Mouse (Mus musculus) MEL (cell line): ENCODE data around the gene Bub1b. TPM values are rescaled to one million over a fixed set of nuclear protein-coding genes. Genes with fewer than 3 reads are reported as not detected.

Experiments
- DNase-seq: peaks from one replicate; pipeline ENCODE4 v3.0.0; 2011; ENCODE audit warnings: low read depth, low spot score
- H3K27ac ChIP-seq: 2 replicates; pipeline ENCODE4 v1.5.1; 2012; ENCODE audit warnings: low read depth, mild to moderate bottlenecking, control low read depth, low read length, moderate library complexity; ENCODE audit not compliant: control insufficient read depth
- H3K27me3 ChIP-seq, 2 experiments: fragments of 150-350 bp in 1 of 2; sonication (generic) in 1 of 2; 2 replicates each; pipeline ENCODE4 v1.6.1; 2012; ENCODE audit warnings: low read length in 2 of 2, mild to moderate bottlenecking in 2 of 2, improper control_type of control experiment in 1 of 2, moderate library complexity in 1 of 2; ENCODE audit not compliant: insufficient read depth in 2 of 2, control insufficient read depth in 1 of 2
- H3K36me3 ChIP-seq, 2 experiments: 2 replicates each; pipeline ENCODE4 v1.6.1; 2012 to 2014; ENCODE audit warnings: low read length in 2 of 2, improper control_type of control experiment in 1 of 2, inconsistent platforms in 1 of 2, mild to moderate bottlenecking in 1 of 2; ENCODE audit not compliant: insufficient read depth in 2 of 2, control insufficient read depth in 1 of 2
- H3K4me1 ChIP-seq, 2 experiments: fragments of 150-350 bp in 1 of 2; sonication (generic) in 1 of 2; 2 replicates each; pipeline ENCODE4 v1.6.1; 2012; ENCODE audit warnings: low read length in 2 of 2, improper control_type of control experiment in 1 of 2, mild to moderate bottlenecking in 1 of 2; ENCODE audit not compliant: insufficient read depth in 2 of 2, control insufficient read depth in 1 of 2
- H3K4me3 ChIP-seq, 2 experiments: fragments of 150-350 bp in 1 of 2; sonication (generic) in 1 of 2; 2 replicates each; pipeline ENCODE4 v1.5.1; 2012; ENCODE audit warnings: low read depth in 2 of 2, low read length in 2 of 2, mild to moderate bottlenecking in 2 of 2, moderate library complexity in 2 of 2, control low read depth in 1 of 2, improper control_type of control experiment in 1 of 2; ENCODE audit not compliant: control insufficient read depth in 1 of 2, insufficient read depth in 1 of 2
- H3K79me2 ChIP-seq: 2 replicates; pipeline ENCODE4 v1.6.1; 2012; ENCODE audit warnings: mild to moderate bottlenecking, low read length, moderate library complexity; ENCODE audit not compliant: control insufficient read depth, poor library complexity, insufficient read depth
- H3K9ac ChIP-seq: 2 replicates; pipeline ENCODE4 v1.6.1; 2012; ENCODE audit warnings: low read depth, mild to moderate bottlenecking, control low read depth, low read length, moderate library complexity; ENCODE audit not compliant: control insufficient read depth, poor library complexity, severe bottlenecking
- H3K9me3 ChIP-seq: fragments of 150-350 bp; sonication (generic); replicated peaks from 2 replicates; pipeline ENCODE4 v1.6.1; 2012; ENCODE audit warnings: mild to moderate bottlenecking, low read length, improper control_type of control experiment, moderate library complexity; ENCODE audit not compliant: insufficient read depth
- CHD1 ChIP-seq: IDR thresholded peaks from 2 replicates; pipeline ENCODE4 v1.6.1; 2012; ENCODE audit warnings: low read depth, mild to moderate bottlenecking, inconsistent platforms, low read length, improper control_type of control experiment
- CHD2 ChIP-seq: IDR thresholded peaks from 2 replicates; pipeline ENCODE4 v1.6.1; 2011; ENCODE audit warnings: low read length, improper control_type of control experiment
- ELF1 ChIP-seq: IDR thresholded peaks from 2 replicates; pipeline ENCODE4 v1.6.1; 2014; ENCODE audit warnings: low read depth, mild to moderate bottlenecking, inconsistent platforms, low read length, improper control_type of control experiment, moderate library complexity
- EP300 ChIP-seq, 2 experiments: IDR thresholded peaks; 2 replicates each; pipeline ENCODE4 v1.6.1; 2011; ENCODE audit warnings: improper control_type of control experiment in 2 of 2, low read length in 2 of 2, low read depth in 1 of 2, mild to moderate bottlenecking in 1 of 2
- ETS1 ChIP-seq: IDR thresholded peaks from 2 replicates; pipeline ENCODE4 v1.6.1; 2012; ENCODE audit warnings: low read depth, mild to moderate bottlenecking, inconsistent platforms, low read length, improper control_type of control experiment, moderate library complexity
- GATA1 ChIP-seq: IDR thresholded peaks from 2 replicates; pipeline ENCODE4 v1.6.1; 2011; ENCODE audit warnings: low read depth, low read length, improper control_type of control experiment
- MAX ChIP-seq: IDR thresholded peaks from 2 replicates; pipeline ENCODE4 v1.6.1; 2011; ENCODE audit warnings: low read length, improper control_type of control experiment
- MAZ ChIP-seq: IDR thresholded peaks from 2 replicates; pipeline ENCODE4 v1.6.1; 2012; ENCODE audit warnings: low read depth, mild to moderate bottlenecking, inconsistent platforms, low read length, improper control_type of control experiment
- MEF2A ChIP-seq: IDR thresholded peaks from 2 replicates; pipeline ENCODE4 v1.6.1; 2014; ENCODE audit warnings: low read depth, mild to moderate bottlenecking, inconsistent platforms, low read length, improper control_type of control experiment; ENCODE audit not compliant: poor library complexity, insufficient replicate concordance, severe bottlenecking; ENCODE audit errors: extremely low read depth
- MXI1 ChIP-seq: IDR thresholded peaks from 2 replicates; pipeline ENCODE4 v1.6.1; 2011; ENCODE audit warnings: mild to moderate bottlenecking, low read depth, low read length, improper control_type of control experiment
- MYB ChIP-seq: IDR thresholded peaks from 2 replicates; pipeline ENCODE4 v1.6.1; 2011; ENCODE audit warnings: mild to moderate bottlenecking, low read depth, low read length, improper control_type of control experiment
- MYC ChIP-seq: IDR thresholded peaks from 2 replicates; pipeline ENCODE4 v1.6.1; 2011; ENCODE audit warnings: low read depth, mild to moderate bottlenecking, low read length, improper control_type of control experiment, moderate library complexity
- NELFE ChIP-seq: IDR thresholded peaks from 2 replicates; pipeline ENCODE4 v1.6.1; 2011; ENCODE audit warnings: low read depth, low read length, improper control_type of control experiment
- NRF1 ChIP-seq: IDR thresholded peaks from 2 replicates; pipeline ENCODE4 v1.6.1; 2014; ENCODE audit warnings: low read depth, mild to moderate bottlenecking, inconsistent platforms, low read length, improper control_type of control experiment, moderate library complexity; ENCODE audit not compliant: poor library complexity, insufficient read depth, severe bottlenecking
- POLR2A ChIP-seq, 2 experiments: IDR thresholded peaks; 2 replicates each; pipeline ENCODE4 v1.6.1; 2011 to 2012; ENCODE audit warnings: low read length in 2 of 2, mild to moderate bottlenecking in 2 of 2, control low read depth in 1 of 2, improper control_type of control experiment in 1 of 2, low read depth in 1 of 2, moderate library complexity in 1 of 2; ENCODE audit not compliant: control insufficient read depth in 1 of 2, insufficient read depth in 1 of 2, poor library complexity in 1 of 2
- POLR2AphosphoS2 ChIP-seq: IDR thresholded peaks from 2 replicates; pipeline ENCODE4 v1.6.1; 2011; ENCODE audit warnings: low read length, improper control_type of control experiment
- RAD21 ChIP-seq: IDR thresholded peaks from 2 replicates; pipeline ENCODE4 v1.6.1; 2011; ENCODE audit warnings: mild to moderate bottlenecking, low read depth, low read length, improper control_type of control experiment
- RCOR1 ChIP-seq: IDR thresholded peaks from 2 replicates; pipeline ENCODE4 v1.6.1; 2012; ENCODE audit warnings: low read depth, mild to moderate bottlenecking, inconsistent platforms, low read length, improper control_type of control experiment
- SIN3A ChIP-seq: IDR thresholded peaks from 2 replicates; pipeline ENCODE4 v1.6.1; 2012; ENCODE audit warnings: low read length, improper control_type of control experiment, inconsistent platforms
- SMC3 ChIP-seq: IDR thresholded peaks from 2 replicates; pipeline ENCODE4 v1.6.1; 2011; ENCODE audit warnings: low read depth, low read length, improper control_type of control experiment
- TAL1 ChIP-seq: IDR thresholded peaks from 2 replicates; pipeline ENCODE4 v1.6.1; 2012; ENCODE audit warnings: mild to moderate bottlenecking, inconsistent platforms, low read length, moderate library complexity, mixed read lengths
- TBP ChIP-seq: IDR thresholded peaks from 2 replicates; pipeline ENCODE4 v1.8.0; 2011; ENCODE audit warnings: low read depth, low read length, improper control_type of control experiment
- TCF12 ChIP-seq: IDR thresholded peaks from 2 replicates; pipeline ENCODE4 v1.6.1; 2014; ENCODE audit warnings: low read depth, mild to moderate bottlenecking, inconsistent platforms, low read length, improper control_type of control experiment, moderate library complexity
- UBTF ChIP-seq: IDR thresholded peaks from 2 replicates; pipeline ENCODE4 v1.6.1; 2012; ENCODE audit warnings: low read depth, mild to moderate bottlenecking, inconsistent platforms, low read length, improper control_type of control experiment, moderate library complexity, borderline replicate concordance; ENCODE audit not compliant: insufficient read depth
- USF1 ChIP-seq: IDR thresholded peaks from 2 replicates; pipeline ENCODE4 v1.6.1; 2014; ENCODE audit warnings: low read depth, mild to moderate bottlenecking, inconsistent platforms, low read length, improper control_type of control experiment, moderate library complexity
- USF2 ChIP-seq, 2 experiments: IDR thresholded peaks; 2 replicates each; pipeline ENCODE4 v1.6.1; 2011 to 2012; ENCODE audit warnings: improper control_type of control experiment in 2 of 2, low read length in 2 of 2, borderline replicate concordance in 1 of 2, inconsistent platforms in 1 of 2, low read depth in 1 of 2, mild to moderate bottlenecking in 1 of 2; ENCODE audit not compliant: insufficient read depth in 1 of 2
- ZC3H11A ChIP-seq: IDR thresholded peaks from 2 replicates; pipeline ENCODE4 v1.6.1; 2012; ENCODE audit warnings: low read depth, mild to moderate bottlenecking, inconsistent platforms, low read length, improper control_type of control experiment
- ZKSCAN1 ChIP-seq: IDR thresholded peaks from 2 replicates; pipeline ENCODE4 v1.6.1; 2012; ENCODE audit warnings: low read depth, mild to moderate bottlenecking, inconsistent platforms, low read length, improper control_type of control experiment, moderate library complexity
- ZMIZ1 ChIP-seq: IDR thresholded peaks from 2 replicates; pipeline ENCODE4 v1.6.1; 2012; ENCODE audit warnings: low read depth, mild to moderate bottlenecking, inconsistent platforms, low read length, improper control_type of control experiment, moderate library complexity
- ZNF384 ChIP-seq: IDR thresholded peaks from 2 replicates; pipeline ENCODE4 v1.6.1; 2012; ENCODE audit warnings: low read depth, mild to moderate bottlenecking, inconsistent platforms, low read length, improper control_type of control experiment
- polyA plus RNA-seq, 2 experiments: library from polyadenylated mRNA; stranded (reverse) in 1 of 2; unstranded in 1 of 2; fragments of >175 nt in 1 of 2; fragments of >200 nt in 1 of 2; gene quantifications; 2 replicates each; pipeline versions ENCODE4 v1.2.1 to v1.2.4; 2012; ENCODE audit warnings: low replicate concordance in 2 of 2, low read depth in 1 of 2; ENCODE audit not compliant: insufficient read length in 2 of 2, insufficient read depth in 1 of 2, missing spikeins in 1 of 2
- total RNA-seq: library from RNA; depleted of rRNA; stranded (reverse); fragments of 300-350 nt; gene quantifications from 2 replicates; pipeline ENCODE4 v1.2.3, GENCODE M21; 2012

Gene Bub1b
- total and polyA plus RNA-seq, 3 experiments = 87.5 to 120 TPM; not detected in 1

DNA sequence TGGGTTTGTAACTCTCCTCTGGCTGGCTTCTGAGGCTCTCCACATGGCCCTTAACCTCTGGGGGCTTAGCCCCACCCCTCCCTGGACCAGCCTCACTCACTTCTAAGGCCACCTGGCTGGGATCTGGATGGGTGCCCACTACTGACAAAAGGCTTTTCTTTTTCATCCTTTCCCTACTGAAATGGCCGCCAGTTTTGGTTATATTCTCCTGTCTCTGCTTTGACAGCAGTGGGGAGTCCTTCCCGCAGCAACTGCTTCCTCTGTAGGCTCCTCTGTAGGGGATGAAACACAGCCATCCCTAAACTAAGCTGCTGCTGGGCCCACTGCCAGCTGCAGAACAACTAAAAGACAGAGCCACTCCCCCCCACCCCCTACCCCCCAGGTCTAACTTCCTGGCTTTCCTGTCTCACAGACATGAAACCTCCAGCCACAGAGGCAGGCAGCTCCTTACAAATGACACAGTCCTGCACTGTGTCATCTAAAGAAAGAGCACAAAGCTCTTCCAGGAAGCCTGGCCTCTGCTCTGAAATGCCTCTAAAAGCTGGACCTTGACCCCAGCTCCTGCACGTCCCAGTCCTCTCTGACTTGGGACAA, 58.8 kb downstream of the Bub1b start:
- TF ChIP-seq MAZ (peak; percentile 22; the same call in 1 of the 2 replicates), SIN3A (0 out of 2 replicates have a peak, but pooled peaks have one; percentile 25), ZKSCAN1 (no peak)
- Histone ChIP-seq H3K4me3 (no peak overlapping the region), H3K27me3 (no peaks in the 10 kb centered on the region), H3K36me3 (peaks cover 0 to 24% of the 10 kb centered on the region in 2 experiments; a peak in 2 of 4 replicates), H3K9me3 (no peaks in the 10 kb centered on the region), H3K9ac (peak overlapping the region; percentile 32), H3K4me1 (peaks cover 12 to 32% of the 10 kb centered on the region in 2 experiments), H3K27ac (peak overlapping the region; percentile 37), H3K79me2 (no peaks in the 10 kb centered on the region)
- DNase-seq = peak; percentile 62

DNA sequence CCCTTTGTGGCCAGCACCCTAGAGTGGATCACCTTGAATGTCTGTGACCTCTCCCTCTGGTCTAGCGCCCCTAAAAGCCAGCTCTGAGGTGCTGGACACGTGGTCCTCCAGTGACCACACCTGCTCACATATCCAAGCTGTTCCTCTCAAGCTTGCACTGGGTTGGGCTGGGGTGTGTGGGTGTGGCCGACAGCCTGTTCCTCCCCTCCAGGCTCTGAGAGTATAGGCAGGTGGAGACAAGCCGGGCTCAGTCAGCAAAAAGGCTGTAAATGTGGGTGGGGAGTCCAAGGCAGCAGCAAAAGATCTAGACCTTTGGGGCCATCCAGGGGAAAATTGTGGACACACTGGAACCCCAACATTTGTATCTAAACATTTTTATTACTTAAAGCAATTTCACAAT, 60.4 kb downstream of the Bub1b start:
- Histone ChIP-seq H3K4me3 (peak overlapping the region; percentile 21 to 42), H3K9me3 (no peaks in the 10 kb centered on the region), H3K27me3 (no peaks in the 10 kb centered on the region), H3K36me3 (peaks cover 0 to 31% of the 10 kb centered on the region in 2 experiments; a peak in 2 of 4 replicates), H3K4me1 (peaks cover 19 to 42% of the 10 kb centered on the region in 2 experiments), H3K79me2 (peaks cover 2% of the 10 kb centered on the region), H3K27ac (peak overlapping the region; percentile 99), H3K9ac (peak overlapping the region; percentile 68)
- peak; percentile 93 for DNase-seq
- TF ChIP-seq NRF1 (no peak), USF1 (peak; percentile 87), GATA1 (no peak), POLR2A (IDR thresholded peaks at IDR 0.05; ENCODE audit: control insufficient read depth in 1 of 2, insufficient read depth in 1 of 2, low read depth in 1 of 2, low read length in 2 of 2, poor library complexity in 1 of 2) (peak in 1 of 2 experiments; percentile 81; a peak in 3 of 4 replicates), ZC3H11A (no peak), POLR2AphosphoS2 (peak; percentile 83), UBTF (no peak), TAL1 (no peak), TCF12 (peak; percentile 43), RCOR1 (no peak), MEF2A (no peak), ZMIZ1 (no peak), CHD2 (no peak), ELF1 (no peak), RAD21 (no peak), MAX (peak; percentile 94), SMC3 (no peak), ETS1 (0 out of 2 replicates have a peak, but pooled peaks have one; percentile 52), MYC (peak; percentile 89), NELFE (peak; percentile 58), CHD1 (no peak), TBP (peak; percentile 70), MYB (no peak), MXI1 (peak; percentile 76), ZKSCAN1 (no peak), ZNF384 (no peak), USF2 (IDR thresholded peaks at IDR 0.05; ENCODE audit: borderline replicate concordance in 1 of 2, insufficient read depth in 1 of 2, low read depth in 1 of 2, low read length in 2 of 2) (no peak), EP300 (IDR thresholded peaks at IDR 0.05; ENCODE audit: low read depth in 1 of 2, low read length in 2 of 2) (0 out of 4 replicates have a peak, but pooled peaks of 1 of the 2 experiments have one; percentile 21), SIN3A (no peak)
